Mouse (Mus musculus) bone marrow, adult 2 months (tissue): ENCODE measurements around the gene Gm28041.

ENCODE experiments used
- CTCF ChIP-seq: fragments of 200-500 bp; IDR thresholded peaks from 2 replicates; pipeline ENCODE4 v1.5.1; 2011; ENCODE audit warnings: low read length, control low read depth; ENCODE audit not compliant: control insufficient read depth, insufficient read depth
- POLR2A ChIP-seq: fragments of 200-500 bp; IDR thresholded peaks from 2 replicates; pipeline ENCODE4 v1.6.1; 2011; ENCODE audit warnings: low read depth, mild to moderate bottlenecking, control low read depth, low read length, borderline replicate concordance; ENCODE audit not compliant: control insufficient read depth

- TF ChIP-seq POLR2A (no peak), CTCF (no peak)
Measured at GRCm38 (mm10) chr13:67306718-67307117, 68.8 kb downstream of the Gm28041 start.
